Mouse (Mus musculus) spleen, adult 2 months (tissue): ENCODE measurements at regions not wholly inside any gene's neighbourhood (a gene's known extent, or its start where the extent isn't known, plus 50 kb on each side); places are given as distances from the start of the nearest gene placed in this dataset.

ENCODE experiments used
- DNase-seq, 2 experiments: peaks; one replicate each; pipeline versions ENCODE4 v3.0.0 to v3.0.0-alpha.2; 2012 to 2021; ENCODE audit warnings: low spot score in 2 of 2, low read depth in 1 of 2
- H3K27ac ChIP-seq: fragments of 200-500 bp; 2 replicates; pipeline ENCODE4 v1.5.1; 2012; ENCODE audit warnings: low read length, inconsistent platforms; ENCODE audit not compliant: insufficient read depth
- H3K27me3 ChIP-seq: fragments of 200-500 bp; 2 replicates; pipeline ENCODE4 v1.6.1; 2012; ENCODE audit warnings: mild to moderate bottlenecking, moderate library complexity, low read length, inconsistent platforms; ENCODE audit not compliant: control insufficient read depth, insufficient read depth
- H3K36me3 ChIP-seq: fragments of 200-500 bp; 2 replicates; pipeline ENCODE4 v1.6.1; 2012; ENCODE audit warnings: mild to moderate bottlenecking, low read length, inconsistent platforms; ENCODE audit not compliant: control insufficient read depth, insufficient read depth
- H3K4me1 ChIP-seq: fragments of 200-500 bp; 2 replicates; pipeline ENCODE4 v1.6.1; 2011; ENCODE audit warnings: inconsistent platforms; ENCODE audit not compliant: control insufficient read depth, insufficient read depth, insufficient read length
- H3K4me3 ChIP-seq: fragments of 200-500 bp; 2 replicates; pipeline ENCODE4 v1.5.1; 2011; ENCODE audit warnings: mild to moderate bottlenecking, inconsistent platforms; ENCODE audit not compliant: insufficient read depth, insufficient read length; ENCODE audit errors: extremely low read depth
- CTCF ChIP-seq: fragments of 200-500 bp; IDR thresholded peaks from 2 replicates; pipeline ENCODE4 v1.5.1; 2011; ENCODE audit warnings: mild to moderate bottlenecking, inconsistent platforms; ENCODE audit not compliant: insufficient read depth, insufficient read length, insufficient replicate concordance; ENCODE audit errors: extremely low read depth
- POLR2A ChIP-seq: fragments of 200-500 bp; IDR thresholded peaks from 2 replicates; pipeline ENCODE4 v1.6.1; 2011; ENCODE audit warnings: low read depth, low read length, inconsistent platforms
- WGBS: fragments of 180-500 bp; shearing (Covaris S2); methylation state at CpG from one replicate; pipeline ENCODE4 v1.1.7; 2018; 5-methylcytosine and 5-hydroxymethylcytosine counted together

- Histone ChIP-seq H3K36me3 (no peaks in the 10 kb centered on the region), H3K4me3 (no peak overlapping the region), H3K27ac (no peak overlapping the region), H3K4me1 (no peaks in the 10 kb centered on the region), H3K27me3 (no peaks in the 10 kb centered on the region)
- 86% methylated on average over 3 of the region's 3 CpGs for WGBS
- TF ChIP-seq CTCF, result no peak
- no peak for TF ChIP-seq POLR2A
- no peak for DNase-seq
These were observed 143.4 kb upstream of the F930015N05Rik start for GRCm38 (mm10) chr11:64579826-64580225.

- DNase-seq, result no peak
- no peaks in the 10 kb centered on the region for H3K36me3 ChIP-seq
- TF ChIP-seq POLR2A (no peak), CTCF (no peak)
- no peaks in the 10 kb centered on the region for H3K27me3 ChIP-seq
- H3K4me3 ChIP-seq, result no peak overlapping the region
- H3K27ac ChIP-seq, result no peak overlapping the region
- no peaks in the 10 kb centered on the region for H3K4me1 ChIP-seq
- WGBS, result 93% methylated on average over 6 of the region's 6 CpGs
These were observed 149.6 kb upstream of the F930015N05Rik start for GRCm38 (mm10) chr11:64586056-64586455.

- Histone ChIP-seq H3K4me1 (no peaks in the 10 kb centered on the region), H3K36me3 (no peaks in the 10 kb centered on the region), H3K27me3 (no peaks in the 10 kb centered on the region), H3K27ac (no peak overlapping the region), H3K4me3 (no peak overlapping the region)
- TF ChIP-seq CTCF, result no peak
- TF ChIP-seq POLR2A, result no peak
- DNase-seq, result no peak
- WGBS, result 93% methylated on average over 7 of the region's 7 CpGs
These were observed 150.7 kb upstream of the F930015N05Rik start for GRCm38 (mm10) chr11:64587034-64587710.

GRCm38 (mm10) chr11:64587751-64588600 is 151.5 kb upstream of the F930015N05Rik start:
- Histone ChIP-seq H3K27ac (no peak overlapping the region), H3K4me3 (no peak overlapping the region)
- no peak for DNase-seq

GRCm38 (mm10) chr11:64588601-64588989 is 152.1 kb upstream of the F930015N05Rik start:
- no peaks in the 10 kb centered on the region for H3K27me3 ChIP-seq
- no peaks in the 10 kb centered on the region for H3K4me1 ChIP-seq
- TF ChIP-seq CTCF, result no peak
- TF ChIP-seq POLR2A, result no peak
- H3K4me3 ChIP-seq, result no peak overlapping the region
- DNase-seq, result no peak
- 24% methylated on average over 6 of the region's 6 CpGs for WGBS
- no peaks in the 10 kb centered on the region for H3K36me3 ChIP-seq
- H3K27ac ChIP-seq, result no peak overlapping the region

More at GRCm38 (mm10) chr11:64587751-64588600, 151.5 kb upstream of the F930015N05Rik start:
- Histone ChIP-seq H3K36me3 (no peaks in the 10 kb centered on the region), H3K27me3 (no peaks in the 10 kb centered on the region), H3K4me1 (no peaks in the 10 kb centered on the region)
- TF ChIP-seq CTCF (no peak), POLR2A (no peak)
- 84% methylated on average over 13 of the region's 13 CpGs for WGBS

GRCm38 (mm10) chr11:64589026-64589425 is 152.6 kb upstream of the F930015N05Rik start:
- no peak for TF ChIP-seq CTCF
- no peak for TF ChIP-seq POLR2A
- DNase-seq, result no peak
- Histone ChIP-seq H3K4me3 (no peak overlapping the region), H3K4me1 (no peaks in the 10 kb centered on the region), H3K36me3 (no peaks in the 10 kb centered on the region), H3K27ac (no peak overlapping the region), H3K27me3 (no peaks in the 10 kb centered on the region)
- WGBS, result 59% methylated on average over 7 of the region's 7 CpGs

- no peaks in the 10 kb centered on the region for H3K36me3 ChIP-seq
- no peak overlapping the region for H3K4me3 ChIP-seq
- WGBS, result 98% methylated on average over 4 of the region's 4 CpGs
- no peak for DNase-seq
- H3K27me3 ChIP-seq, result no peaks in the 10 kb centered on the region
- H3K4me1 ChIP-seq, result no peaks in the 10 kb centered on the region
- no peak overlapping the region for H3K27ac ChIP-seq
- TF ChIP-seq POLR2A (no peak), CTCF (no peak)
These were observed 153.6 kb upstream of the F930015N05Rik start for GRCm38 (mm10) chr11:64590091-64590490.
